Mouse (Mus musculus) liver, embryonic 16.5 days (tissue): ENCODE data around the gene Gm21861. TPM values are rescaled to one million over a fixed set of nuclear protein-coding genes. Genes with fewer than 3 reads are reported as not detected.
"Not testable (repeated sequence)": the region's sequence is repeated elsewhere in the genome, so short reads cannot be mapped to it uniquely, and the experiment has no call there.

Experiments used
- ATAC-seq: fragments of 200-750 bp; cut with Nextera tagmentation; 2 replicates; pipeline ENCODE4 v1.8.0; 2017; ENCODE audit warnings: low read depth, mild to moderate bottlenecking, moderate number of reproducible peaks, moderate library complexity
- H3K27ac ChIP-seq: fragments of 300-500 bp; sonication (generic); 2 replicates; pipeline ENCODE4 v1.5.1; 2014; ENCODE audit warnings: mild to moderate bottlenecking, low read length
- H3K27me3 ChIP-seq: fragments of 300-500 bp; sonication (generic); 2 replicates; pipeline ENCODE4 v1.6.1; 2014; ENCODE audit warnings: low read depth, low read length, mixed read lengths; ENCODE audit not compliant: control insufficient read depth, insufficient read depth
- H3K36me3 ChIP-seq: fragments of 300-500 bp; sonication (generic); 2 replicates; pipeline ENCODE4 v1.6.1; 2014; ENCODE audit warnings: mild to moderate bottlenecking; ENCODE audit not compliant: control insufficient read depth, insufficient read depth
- H3K4me1 ChIP-seq: fragments of 300-500 bp; sonication (generic); 2 replicates; pipeline ENCODE4 v1.6.1; 2014; ENCODE audit warnings: low read depth, low read length, mixed read lengths; ENCODE audit not compliant: control insufficient read depth
- H3K4me2 ChIP-seq: fragments of 300-500 bp; sonication (generic); 2 replicates; pipeline ENCODE4 v1.6.1; 2014; ENCODE audit warnings: low read depth, low read length, mixed read lengths
- H3K4me3 ChIP-seq: fragments of 300-500 bp; sonication (generic); 2 replicates; pipeline ENCODE4 v1.5.1; 2014; ENCODE audit warnings: low read depth, mild to moderate bottlenecking, low read length
- H3K9ac ChIP-seq: fragments of 300-500 bp; sonication (generic); 2 replicates; pipeline ENCODE4 v1.6.1; 2014; ENCODE audit warnings: low read depth, low read length
- H3K9me3 ChIP-seq: fragments of 300-500 bp; sonication (generic); replicated peaks from 2 replicates; pipeline ENCODE4 v1.6.1; 2016; ENCODE audit warnings: low read length; ENCODE audit not compliant: control insufficient read depth
- WGBS: fragments of 180-500 bp; shearing (Covaris S2); extraction: QIAGEN DNeasy Blood & Tissue Kit; methylation state at CpG from one replicate; pipeline ENCODE4 v1.1.7; 2014; ENCODE audit not compliant: insufficient replicate concordance; 5-methylcytosine and 5-hydroxymethylcytosine counted together
- polyA plus RNA-seq: library from polyadenylated mRNA; unstranded; fragments of >200 nt; fragmentation: Nextera tagmentation; extraction: Ambion mirVana; gene quantifications from 2 replicates; pipeline ENCODE4 v1.2.1, GENCODE M21; 2015

The Gm21861 gene
- polyA plus RNA-seq: not detected in 2 replicates

DNA sequence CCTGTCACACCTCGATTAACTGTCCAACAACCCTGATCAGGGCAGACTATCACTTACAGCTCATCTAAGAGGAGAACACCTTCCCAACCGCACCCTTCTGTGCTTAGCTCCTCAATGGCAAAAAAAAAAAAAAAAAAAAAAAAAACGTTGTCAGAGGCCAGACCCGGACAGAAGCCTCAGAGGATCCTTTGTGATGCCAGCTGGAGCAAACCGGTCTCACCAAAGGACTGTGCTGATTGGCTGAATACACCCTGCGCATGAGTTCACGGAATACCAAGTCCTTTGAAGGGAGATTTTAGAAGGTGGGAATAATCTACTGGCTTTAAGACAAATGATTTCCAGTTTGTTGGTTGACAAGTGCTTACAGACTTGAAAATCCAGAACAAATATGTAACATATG, at the start of gene Gm21861:
Gm21861 (minus strand) TSS at position 101 of the 400 bp plus-strand sequence.
- no CpG with 5 or more reads among the region's 7 CpGs for WGBS
- H3K27me3 ChIP-seq, H3K27ac ChIP-seq, H3K4me2 ChIP-seq, H3K9ac ChIP-seq, H3K9me3 ChIP-seq, H3K4me3 ChIP-seq, ATAC-seq, H3K36me3 ChIP-seq, H3K4me1 ChIP-seq: not testable (repeated sequence)
